Mouse (Mus musculus): Measurements from ENCODE around the gene Tmem97. TPM values are rescaled to one million over a fixed set of nuclear protein-coding genes. Genes with fewer than 3 reads are reported as not detected.

Tmem97 gene
- polyA plus RNA-seq, 1 experiment = 20.6 TPM

DNA sequence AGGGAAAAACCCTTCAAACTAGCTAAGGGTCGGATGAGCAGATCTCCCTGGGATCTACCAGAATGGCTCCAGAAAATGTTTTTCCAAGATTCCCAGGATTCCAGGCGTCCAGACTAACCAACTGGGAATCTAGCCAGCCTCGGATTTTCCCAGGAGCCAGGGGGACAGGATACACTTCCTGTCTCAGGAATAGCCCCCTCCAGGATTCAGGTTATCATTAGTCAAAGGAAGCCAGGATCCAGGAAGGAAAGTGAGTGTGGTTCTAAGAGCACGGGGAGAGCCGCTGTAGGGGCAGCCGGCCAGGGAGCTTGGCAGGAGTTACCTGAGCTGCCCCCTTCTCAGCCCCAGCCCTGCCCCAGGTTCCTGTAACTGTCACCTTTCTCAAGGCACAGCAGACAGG lies 19.5 kb downstream of the Tmem97 start:
- TF ChIP-seq POLR2A (IDR thresholded peaks at IDR 0.05; ENCODE audit: control insufficient read depth, extremely low read depth, insufficient read depth, low read length, poor library complexity) (no peak), CTCF (IDR thresholded peaks at IDR 0.05; ENCODE audit: borderline replicate concordance, control insufficient read depth, extremely low read depth, insufficient read depth, low read length, poor library complexity) (no peak)
- DNase-seq = no peak
- H3K4me1 ChIP-seq (replicated peaks; ENCODE audit: control insufficient read depth, insufficient read depth, low read length) = peaks cover 6% of the 10 kb centered on the region
- H3K4me3 ChIP-seq (ENCODE audit: control insufficient read depth, insufficient read depth, low read length) = no peak overlapping the region
- no peaks in the 10 kb centered on the region for H3K36me3 ChIP-seq (ENCODE audit: control insufficient read depth, insufficient read depth, low read length)
- no peaks in the 10 kb centered on the region for H3K27me3 ChIP-seq (ENCODE audit: control insufficient read depth, insufficient read depth, low read length)
- no peak overlapping the region for H3K27ac ChIP-seq (ENCODE audit: control insufficient read depth, insufficient read depth, low read length)
- 91% methylated on average over 6 of the region's 6 CpGs for WGBS

DNA sequence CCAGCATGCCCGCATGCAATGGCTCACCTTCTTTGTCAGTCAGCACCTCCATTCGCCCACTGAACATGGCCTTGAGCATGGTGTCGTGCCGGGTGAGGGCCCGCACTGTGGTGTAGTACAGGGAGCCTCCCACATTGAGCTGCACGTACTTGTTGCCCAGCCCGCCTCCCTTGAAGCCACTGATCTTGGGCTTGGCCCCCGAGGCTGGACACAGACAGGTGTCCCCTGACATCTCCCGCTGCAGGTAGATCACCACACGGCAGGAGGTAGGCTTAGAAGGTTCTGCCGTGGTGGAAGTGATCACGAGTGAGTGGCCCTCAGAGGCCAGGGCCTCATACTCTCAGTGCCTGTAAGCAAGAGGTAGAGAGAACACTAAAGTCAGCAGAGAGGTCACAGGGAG lies 20.6 kb downstream of the Tmem97 start:
- no peaks in the 10 kb centered on the region for H3K4me1 ChIP-seq (replicated peaks; ENCODE audit: control insufficient read depth, insufficient read depth, low read length)
- no peaks in the 10 kb centered on the region for H3K36me3 ChIP-seq (ENCODE audit: control insufficient read depth, insufficient read depth, low read length)
- H3K4me3 ChIP-seq (ENCODE audit: control insufficient read depth, insufficient read depth, low read length) = no peak overlapping the region
- no peaks in the 10 kb centered on the region for H3K27me3 ChIP-seq (ENCODE audit: control insufficient read depth, insufficient read depth, low read length)
- no peak for TF ChIP-seq CTCF (IDR thresholded peaks at IDR 0.05; ENCODE audit: borderline replicate concordance, control insufficient read depth, extremely low read depth, insufficient read depth, low read length, poor library complexity)
- TF ChIP-seq POLR2A (IDR thresholded peaks at IDR 0.05; ENCODE audit: control insufficient read depth, extremely low read depth, insufficient read depth, low read length, poor library complexity) = no peak
- DNase-seq = no peak
- WGBS = 95% methylated on average over 12 of the region's 12 CpGs
- no peak overlapping the region for H3K27ac ChIP-seq (ENCODE audit: control insufficient read depth, insufficient read depth, low read length)

DNA sequence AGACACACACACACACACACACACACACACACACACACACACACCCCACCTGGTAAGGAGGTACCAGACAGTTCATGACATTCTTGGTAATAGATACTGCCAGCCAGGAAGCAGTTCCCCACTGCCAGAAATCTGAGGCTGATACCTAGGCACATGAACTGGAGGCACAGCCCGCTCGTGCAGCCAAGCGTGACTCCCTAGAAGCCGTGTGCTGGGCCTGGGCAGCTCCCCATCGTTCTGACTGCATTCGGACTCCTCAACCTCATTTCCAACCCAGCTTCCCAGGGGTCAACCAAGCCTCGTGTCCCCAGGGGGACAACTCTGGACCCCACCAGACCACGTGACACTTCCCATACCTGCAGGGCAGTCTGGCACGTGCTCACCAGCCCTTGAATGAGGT lies 21.9 kb downstream of the Tmem97 start:
- Histone ChIP-seq H3K27me3 (ENCODE audit: control insufficient read depth, insufficient read depth, low read length) (no peaks in the 10 kb centered on the region), H3K4me1 (replicated peaks; ENCODE audit: control insufficient read depth, insufficient read depth, low read length) (no peaks in the 10 kb centered on the region), H3K27ac (ENCODE audit: control insufficient read depth, insufficient read depth, low read length) (no peak overlapping the region), H3K36me3 (ENCODE audit: control insufficient read depth, insufficient read depth, low read length) (no peaks in the 10 kb centered on the region), H3K4me3 (ENCODE audit: control insufficient read depth, insufficient read depth, low read length) (no peak overlapping the region)
- no peak for DNase-seq
- 95% methylated on average over 9 of the region's 9 CpGs for WGBS
- no peak for TF ChIP-seq CTCF (IDR thresholded peaks at IDR 0.05; ENCODE audit: borderline replicate concordance, control insufficient read depth, extremely low read depth, insufficient read depth, low read length, poor library complexity)
- TF ChIP-seq POLR2A (IDR thresholded peaks at IDR 0.05; ENCODE audit: control insufficient read depth, extremely low read depth, insufficient read depth, low read length, poor library complexity) = no peak

DNA sequence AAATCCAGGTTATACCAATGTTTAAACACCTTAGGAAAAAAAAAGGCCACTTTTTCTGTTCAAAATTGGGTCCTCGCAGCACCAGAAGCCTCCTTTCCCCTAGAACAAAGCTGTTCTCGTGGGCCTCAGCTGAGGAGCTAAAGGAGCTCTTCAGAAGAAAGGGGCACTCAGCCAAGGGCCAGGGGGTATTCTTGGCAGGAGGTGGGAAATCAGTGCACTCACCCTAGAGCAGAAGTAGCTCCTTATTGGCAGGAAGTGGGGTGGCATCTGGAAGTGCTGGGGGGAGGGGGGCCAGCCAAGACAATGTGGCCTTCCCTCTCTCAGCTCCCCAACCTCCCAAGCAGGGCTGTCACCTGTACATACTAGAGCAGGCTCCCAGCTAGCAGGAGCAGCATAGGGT lies 25.7 kb downstream of the Tmem97 start:
- Histone ChIP-seq H3K4me1 (replicated peaks; ENCODE audit: control insufficient read depth, insufficient read depth, low read length) (no peaks in the 10 kb centered on the region), H3K4me3 (ENCODE audit: control insufficient read depth, insufficient read depth, low read length) (no peak overlapping the region), H3K27me3 (ENCODE audit: control insufficient read depth, insufficient read depth, low read length) (no peaks in the 10 kb centered on the region), H3K27ac (ENCODE audit: control insufficient read depth, insufficient read depth, low read length) (no peak overlapping the region), H3K36me3 (ENCODE audit: control insufficient read depth, insufficient read depth, low read length) (peaks cover 13% of the 10 kb centered on the region)
- no peak for TF ChIP-seq POLR2A (IDR thresholded peaks at IDR 0.05; ENCODE audit: control insufficient read depth, extremely low read depth, insufficient read depth, low read length, poor library complexity)
- no peak for TF ChIP-seq CTCF (IDR thresholded peaks at IDR 0.05; ENCODE audit: borderline replicate concordance, control insufficient read depth, extremely low read depth, insufficient read depth, low read length, poor library complexity)
- WGBS = 83% methylated on average over 2 of the region's 2 CpGs
- no peak for DNase-seq

DNA sequence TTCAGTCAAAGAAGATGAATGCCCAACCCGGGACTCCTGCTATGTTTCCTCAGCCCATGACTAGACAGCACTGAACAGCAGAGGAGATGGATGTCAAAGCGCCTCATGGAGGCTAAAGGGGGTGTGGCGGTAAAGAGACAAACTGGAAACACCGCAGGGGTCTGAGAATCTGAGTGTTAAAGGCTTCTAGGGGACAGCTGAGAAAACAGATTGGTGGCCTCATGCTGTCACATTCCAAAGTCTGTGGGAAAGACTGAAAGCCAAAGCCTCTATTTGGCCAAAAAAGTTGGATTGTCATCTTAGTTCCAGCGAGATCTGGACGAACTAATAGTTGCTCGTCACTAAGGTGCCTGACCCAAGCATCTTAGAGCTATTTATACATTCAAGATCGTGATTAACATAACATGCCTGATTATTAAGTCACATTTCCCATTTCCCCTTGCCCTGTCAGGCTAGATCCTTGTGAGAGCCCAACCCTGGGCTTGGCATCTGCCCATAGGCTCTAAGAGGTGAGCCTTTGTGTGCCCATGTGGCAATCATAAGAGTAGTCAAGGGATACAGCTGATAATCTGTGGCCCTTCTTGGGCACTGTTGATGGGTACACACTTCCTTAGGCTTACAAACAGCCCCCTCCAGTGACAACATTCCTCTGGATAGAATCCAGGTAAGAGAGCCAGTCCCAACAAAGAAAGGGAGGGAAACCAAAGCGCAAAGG lies 27.2 kb downstream of the Tmem97 start:
- no peaks in the 10 kb centered on the region for H3K4me1 ChIP-seq (replicated peaks; ENCODE audit: control insufficient read depth, insufficient read depth, low read length)
- TF ChIP-seq POLR2A (IDR thresholded peaks at IDR 0.05; ENCODE audit: control insufficient read depth, extremely low read depth, insufficient read depth, low read length, poor library complexity) (no peak), CTCF (IDR thresholded peaks at IDR 0.05; ENCODE audit: borderline replicate concordance, control insufficient read depth, extremely low read depth, insufficient read depth, low read length, poor library complexity) (no peak)
- peaks cover 25% of the 10 kb centered on the region for H3K36me3 ChIP-seq (ENCODE audit: control insufficient read depth, insufficient read depth, low read length)
- DNase-seq = no peak
- no peaks in the 10 kb centered on the region for H3K27me3 ChIP-seq (ENCODE audit: control insufficient read depth, insufficient read depth, low read length)
- H3K27ac ChIP-seq (ENCODE audit: control insufficient read depth, insufficient read depth, low read length) = no peak overlapping the region
- no peak overlapping the region for H3K4me3 ChIP-seq (ENCODE audit: control insufficient read depth, insufficient read depth, low read length)
- 95% methylated on average over 9 of the region's 9 CpGs for whole genome bisulfite sequencing

DNA sequence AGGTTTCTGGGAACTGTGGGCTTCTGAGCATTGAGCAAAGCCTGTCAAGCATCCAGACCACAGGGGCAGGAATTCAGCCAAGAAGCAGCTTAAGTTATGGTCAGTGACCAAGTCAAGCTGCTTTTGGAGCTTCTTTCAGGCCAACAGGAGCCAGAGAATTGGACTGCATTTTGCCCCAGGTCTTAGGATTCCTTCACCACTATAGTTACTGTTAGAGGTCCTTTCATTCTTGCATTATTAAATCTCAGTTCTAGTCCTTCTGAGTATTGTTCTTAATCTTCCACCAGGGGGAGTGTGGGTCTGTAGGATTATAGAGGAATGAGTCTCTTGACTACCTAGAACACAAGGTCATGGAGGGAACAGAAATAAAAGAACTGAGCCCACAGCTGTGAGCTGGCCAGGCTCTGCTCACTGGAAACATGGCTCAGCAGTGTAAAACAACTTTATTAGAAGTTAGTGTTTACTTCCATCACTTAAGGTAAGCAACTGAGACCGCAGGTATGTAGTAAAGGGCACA lies 28.0 kb downstream of the Tmem97 start:
- H3K4me3 ChIP-seq (ENCODE audit: control insufficient read depth, insufficient read depth, low read length) = no peak overlapping the region
- no peaks in the 10 kb centered on the region for H3K27me3 ChIP-seq (ENCODE audit: control insufficient read depth, insufficient read depth, low read length)
- DNase-seq = no peak
- H3K27ac ChIP-seq (ENCODE audit: control insufficient read depth, insufficient read depth, low read length) = no peak overlapping the region
- no peaks in the 10 kb centered on the region for H3K4me1 ChIP-seq (replicated peaks; ENCODE audit: control insufficient read depth, insufficient read depth, low read length)
- 97% methylated on average over 1 of the region's 1 CpGs for WGBS
- H3K36me3 ChIP-seq (ENCODE audit: control insufficient read depth, insufficient read depth, low read length) = peaks cover 31% of the 10 kb centered on the region
- no peak for TF ChIP-seq POLR2A (IDR thresholded peaks at IDR 0.05; ENCODE audit: control insufficient read depth, extremely low read depth, insufficient read depth, low read length, poor library complexity)
- TF ChIP-seq CTCF (IDR thresholded peaks at IDR 0.05; ENCODE audit: borderline replicate concordance, control insufficient read depth, extremely low read depth, insufficient read depth, low read length, poor library complexity) = no peak
